Mouse (Mus musculus) liver, postnatal 0 days (tissue): ENCODE measurements at regions not wholly inside any gene's neighbourhood (a gene's known extent, or its start where the extent isn't known, plus 50 kb on each side); places are given as distances from the start of the nearest gene placed in this dataset.

ENCODE experiments used
- CTCF ChIP-seq: sonication (generic); IDR thresholded peaks from 2 replicates; pipeline ENCODE4 v1.5.1; 2016; ENCODE audit warnings: antibody characterized with exemption, low read depth
- EP300 ChIP-seq: IDR thresholded peaks from 2 replicates; pipeline ENCODE4 v1.6.1; 2016; ENCODE audit warnings: antibody characterized with exemption, low read depth, mild to moderate bottlenecking

- TF ChIP-seq CTCF (no peak), EP300 (no peak)
Observed at GRCm38 (mm10) chr5:138912711-138913105, 84.5 kb downstream of the Pdgfa start.
